Mouse (Mus musculus): ENCODE measurements around the gene Tm9sf4.

Gene Tm9sf4

GRCm38 (mm10) chr2:153259030-153259863, 98.1 kb downstream of the Tm9sf4 start:
- DNase-seq (ENCODE audit: low read depth, low spot score): no peak

Data from 3T3-L1 (cell line).